Mouse (Mus musculus) spleen, adult 18-20 months (tissue): ENCODE data around the gene Serpine1.
A peak's percentile ranks its signal among the peaks of the same experiment; 100 is the strongest.
"Not testable (repeated sequence)": the region's sequence is repeated elsewhere in the genome, so short reads cannot be mapped to it uniquely, and the experiment has no call there.

Experiments
- DNase-seq, 2 experiments: peaks; one replicate each; pipeline ENCODE4 v3.0.0; 2022; ENCODE audit warnings: mixed read lengths in 2 of 2

Gene Serpine1

GRCm38 (mm10) chr5:137072079-137072960, at the start of gene Serpine1:
Serpine1 (minus strand) TSS chr5:137072268.
- peak in 1 of 2 experiments; percentile 16 for DNase-seq

DNA sequence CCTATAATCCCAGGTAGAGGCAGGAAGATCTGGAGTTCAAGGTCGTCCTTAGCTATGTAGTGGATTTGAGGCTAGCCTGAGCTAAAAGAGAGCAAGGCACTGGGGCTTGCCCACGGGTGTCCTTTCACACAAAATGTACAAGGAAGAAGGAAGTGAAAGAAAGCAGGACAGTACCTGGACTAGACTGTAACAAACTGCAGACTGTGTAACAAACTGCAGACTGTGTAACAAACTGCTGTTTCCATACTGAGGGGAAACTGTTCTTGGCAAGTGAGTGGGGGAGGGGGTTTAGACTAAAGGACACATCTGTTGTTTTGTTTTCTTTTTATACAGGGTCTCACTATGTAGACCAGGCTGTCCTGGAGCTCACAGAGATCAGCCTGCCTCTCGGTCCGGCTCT, 49.2 kb upstream of the Serpine1 start:
- DNase-seq = no peak

DNA sequence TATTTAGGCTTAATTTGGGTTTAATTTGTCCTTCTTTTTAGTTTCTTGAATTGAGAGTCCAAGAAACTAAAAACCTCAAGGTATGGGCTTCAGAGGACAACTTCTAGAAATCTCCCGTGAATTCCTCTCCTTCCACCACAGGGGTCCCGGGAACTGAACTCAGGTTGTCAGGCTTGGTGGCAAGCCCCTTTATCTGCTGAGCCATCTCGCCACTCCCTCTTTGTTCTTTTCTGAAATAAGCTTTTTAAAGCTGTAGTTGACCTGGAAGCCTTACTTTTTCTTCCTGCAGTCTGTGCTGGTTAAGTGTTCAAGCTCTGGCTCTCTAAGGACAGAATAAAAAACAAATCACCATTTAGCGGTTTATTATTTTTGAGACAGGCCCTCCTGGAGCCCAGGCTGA, 46.8 kb upstream of the Serpine1 start:
- no peak for DNase-seq

GRCm38 (mm10) chr5:137117994-137118393, 45.9 kb upstream of the Serpine1 start:
- DNase-seq = not testable (repeated sequence)

DNA sequence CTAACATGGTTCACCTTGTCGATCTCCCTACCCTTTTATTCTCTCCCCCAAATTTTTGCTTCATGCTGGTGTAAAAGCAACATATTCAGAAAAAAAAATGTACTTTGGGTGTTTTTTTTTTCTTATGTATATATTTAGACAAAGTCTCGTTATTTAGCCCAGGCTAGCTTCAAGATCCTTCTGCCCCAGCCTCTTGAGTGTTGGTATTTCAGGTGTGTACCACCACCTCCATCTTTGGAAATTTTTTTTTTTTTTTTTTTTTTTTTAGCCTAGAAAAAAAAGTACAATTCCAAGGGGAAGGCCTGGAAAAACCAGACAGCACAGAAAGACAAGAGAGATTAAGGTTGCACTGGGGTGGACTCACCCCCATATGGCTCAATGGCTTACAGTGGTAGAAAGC, 44.9 kb upstream of the Serpine1 start:
- DNase-seq = no peak

DNA sequence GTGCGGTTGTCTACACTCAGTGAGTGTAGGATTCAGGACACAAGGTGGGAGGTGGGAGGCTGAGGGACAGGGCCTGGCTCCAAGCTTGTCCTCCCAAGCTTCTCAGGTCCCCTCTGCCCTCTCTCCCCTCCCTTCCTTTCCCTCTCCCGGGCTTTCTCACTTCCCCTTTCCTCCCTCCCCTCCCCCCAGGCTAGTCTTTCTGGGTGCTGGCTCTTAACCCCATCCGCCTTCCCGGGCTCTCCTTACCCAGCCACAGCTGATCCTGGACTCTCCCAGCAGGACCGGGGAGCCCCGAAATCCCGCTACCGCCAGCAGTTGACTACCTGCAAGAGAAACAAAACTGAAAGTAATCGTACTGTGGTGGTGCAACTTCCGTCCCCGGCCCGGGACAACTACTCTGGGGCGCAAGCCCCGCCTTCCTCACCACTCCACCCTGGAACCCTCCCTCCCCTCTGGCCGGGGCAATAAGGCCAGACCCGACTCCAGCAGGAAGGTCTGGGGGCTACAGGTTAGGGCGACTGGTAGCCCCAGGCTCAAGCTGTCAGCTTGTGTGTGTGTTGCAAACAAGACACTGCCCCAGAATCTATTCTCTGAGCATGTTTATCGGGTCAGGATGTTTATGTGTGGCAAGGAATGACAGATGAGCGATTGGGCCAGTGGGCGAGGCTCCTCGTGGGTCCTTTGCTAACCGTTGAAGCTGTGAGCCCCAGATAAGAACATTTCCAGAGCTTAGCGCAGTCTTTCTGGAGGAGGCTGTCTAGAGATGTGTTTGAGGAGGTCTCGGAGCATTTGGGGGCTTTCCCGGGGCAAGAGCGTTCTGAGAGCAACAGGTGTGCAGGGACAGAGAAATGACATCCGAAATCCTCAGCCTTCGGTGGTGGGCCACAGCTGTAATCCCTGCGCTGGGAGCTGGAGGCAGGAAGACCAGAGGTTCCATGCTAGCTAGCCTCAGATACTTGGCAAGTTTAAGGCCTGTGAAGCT, 44.1 kb upstream of the Serpine1 start, which contains the start of gene Trim56:
Gene Trim56, minus strand, starts transcription at position 344 of the 982 bp plus-strand sequence.
- peak; percentile 75 to 83 for DNase-seq

DNA sequence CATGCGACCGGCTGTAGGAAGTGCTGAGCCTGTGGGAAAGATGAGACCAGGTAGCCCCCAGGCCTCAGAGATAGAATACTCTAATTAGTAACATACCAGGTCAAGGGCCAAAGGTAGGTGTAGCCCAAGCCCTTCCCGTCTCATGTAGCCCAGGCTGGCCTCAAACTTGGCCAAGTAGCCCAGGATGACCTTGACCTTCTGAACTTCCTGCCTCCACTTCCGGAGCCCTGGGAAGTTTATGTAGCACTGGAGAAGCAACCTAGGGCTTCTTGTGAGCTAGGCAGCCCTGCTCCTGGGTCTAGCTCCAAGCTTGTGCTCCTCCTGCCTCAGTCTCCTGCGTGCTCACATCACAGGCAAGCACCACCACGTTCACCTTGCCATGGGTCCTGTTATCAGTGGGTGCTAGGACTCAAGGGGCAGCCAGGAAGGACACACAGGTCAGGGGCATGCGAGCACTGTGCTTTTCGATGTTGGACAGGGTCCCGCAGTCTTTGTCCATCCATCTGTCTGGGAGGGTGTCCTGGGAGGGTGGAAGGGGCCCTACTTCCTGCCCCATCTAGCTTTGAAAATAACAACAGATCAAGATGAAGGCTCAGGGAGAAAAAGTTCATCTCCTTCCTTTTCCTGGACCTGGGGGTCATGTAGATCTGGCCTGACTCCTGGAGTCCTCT, 43.0 kb upstream of the Serpine1 start:
- no peak for DNase-seq

DNA sequence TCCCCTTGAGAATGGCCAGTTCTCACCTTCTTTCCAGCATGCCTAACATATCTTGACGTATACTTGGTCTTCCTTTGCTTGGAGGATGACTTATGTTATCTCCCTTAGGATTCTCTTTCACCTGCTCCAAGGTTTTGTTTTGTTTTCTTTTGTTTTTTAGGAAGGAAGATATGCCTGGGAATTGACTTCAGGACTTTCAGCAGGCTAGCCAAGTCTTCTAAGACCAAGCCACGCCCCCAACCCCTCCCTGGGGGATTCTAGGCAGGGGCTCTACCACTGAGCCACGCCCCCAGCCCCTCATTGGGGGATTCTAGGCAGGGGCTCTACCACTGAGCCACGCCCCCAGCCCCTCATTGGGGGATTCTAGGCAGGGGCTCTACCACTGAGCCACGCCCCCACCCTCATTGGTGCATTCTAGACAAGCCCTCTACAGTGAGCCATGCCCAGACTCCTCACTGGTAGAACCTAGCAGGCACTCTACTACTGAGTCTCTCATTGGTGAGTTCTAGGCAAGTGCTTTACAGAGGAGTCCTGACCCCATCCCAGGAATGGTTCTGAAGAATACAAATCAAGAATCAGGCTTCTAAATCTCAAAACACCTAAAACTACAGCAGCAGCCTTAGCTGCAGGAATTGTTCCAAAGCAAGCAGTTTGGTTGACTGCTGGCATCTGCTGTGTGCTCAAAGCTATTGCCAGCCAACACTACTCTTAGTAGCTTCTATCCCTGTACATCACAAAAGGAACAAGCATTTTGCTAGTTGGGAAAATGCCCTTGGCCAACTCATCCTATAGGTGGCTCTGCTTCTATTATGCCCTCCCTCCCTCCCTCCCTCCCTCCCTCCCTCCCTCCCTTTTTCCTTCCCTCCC, 39.7 kb upstream of the Serpine1 start:
- no peak for DNase-seq

- no peak for DNase-seq
Observed at GRCm38 (mm10) chr5:137110863-137111262, 38.8 kb upstream of the Serpine1 start.

DNA sequence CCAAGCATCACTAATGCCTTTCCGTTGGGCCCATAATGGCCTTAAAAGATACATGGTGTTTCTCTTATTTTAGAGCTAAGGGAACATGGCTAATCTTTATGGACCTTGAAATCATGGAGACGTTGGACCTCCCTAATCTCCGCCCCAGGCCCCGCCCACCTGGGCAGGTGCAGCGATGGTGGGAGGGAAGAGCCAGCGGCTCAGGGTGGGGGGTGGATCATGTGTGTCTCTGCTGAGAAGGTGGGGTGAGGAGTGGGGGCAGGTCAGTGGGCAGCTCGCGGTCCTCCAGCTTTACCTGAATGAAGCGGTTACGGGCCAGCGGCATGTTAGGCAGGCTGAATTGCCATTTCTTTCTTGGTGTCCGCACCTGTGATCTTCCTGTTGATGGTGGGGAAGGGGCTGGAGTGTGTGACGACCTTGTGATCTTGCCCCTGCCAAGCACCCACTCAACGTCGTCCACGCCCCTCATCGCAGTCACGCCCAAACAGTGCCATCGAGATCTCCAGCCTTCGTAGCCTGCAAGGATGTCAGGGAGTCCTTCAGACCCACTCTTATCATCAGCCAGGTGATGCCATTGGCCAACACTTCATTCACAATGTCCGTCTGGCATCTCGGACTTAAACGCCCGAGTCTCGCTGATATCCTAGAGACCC, 38.0 kb upstream of the Serpine1 start:
- no peak for DNase-seq

DNA sequence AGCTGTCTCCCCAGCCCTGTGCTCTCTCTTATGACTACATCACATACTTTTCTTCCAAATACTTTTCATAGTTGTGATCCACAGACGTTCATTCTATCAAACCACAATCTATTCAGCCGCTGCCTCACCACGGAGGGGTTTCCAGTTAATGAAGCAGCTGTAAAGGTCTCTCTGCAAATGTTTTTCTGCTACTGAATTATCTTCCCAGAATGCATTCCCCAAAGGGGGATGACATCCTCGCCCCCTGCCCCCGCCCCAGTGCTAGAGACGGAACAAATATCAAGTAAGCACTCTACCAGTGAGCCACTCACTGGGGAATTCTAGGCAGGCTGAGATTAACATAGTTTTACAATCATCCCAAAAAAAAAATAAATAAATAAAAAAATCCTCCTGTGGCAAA, 36.0 kb upstream of the Serpine1 start:
- DNase-seq = no peak

DNA sequence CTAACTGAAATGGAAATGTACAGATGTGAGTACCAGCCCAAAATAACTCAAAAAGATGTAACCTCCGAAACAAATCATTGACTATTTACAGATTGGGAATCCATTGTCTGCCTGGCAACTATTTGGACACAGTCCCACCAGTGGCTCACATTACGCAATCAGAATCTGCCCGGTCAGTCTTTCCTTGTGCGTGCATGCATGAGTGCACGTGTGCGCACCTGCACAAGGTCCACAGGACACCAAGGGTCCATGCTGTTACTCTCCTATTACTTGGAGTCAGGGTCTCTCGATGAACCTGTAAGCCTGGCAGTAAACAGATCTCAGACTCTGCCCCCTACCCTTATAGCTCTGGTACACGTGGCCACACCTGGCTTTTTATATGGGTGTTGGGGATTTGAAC, 35.6 kb upstream of the Serpine1 start:
- DNase-seq = no peak

DNA sequence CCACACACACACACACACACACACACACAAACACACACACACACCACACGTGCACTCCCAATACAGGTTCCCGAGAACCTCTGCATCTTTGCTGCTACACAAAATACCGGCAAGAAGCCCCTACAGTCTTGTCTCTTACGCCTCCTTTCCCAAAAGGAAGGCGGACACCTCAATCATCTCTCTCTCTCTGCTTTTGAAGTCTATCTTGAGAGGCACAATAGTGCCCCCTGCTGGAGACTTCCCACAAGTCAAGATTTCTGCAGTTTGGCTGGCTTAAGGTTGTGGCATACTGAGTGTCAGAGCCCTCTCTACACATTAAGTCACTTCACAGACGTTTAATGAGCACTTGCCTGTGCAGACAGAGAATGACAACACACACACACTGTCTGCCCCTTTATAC, 35.0 kb upstream of the Serpine1 start:
- DNase-seq = peak; percentile 39 to 71

GRCm38 (mm10) chr5:137106434-137106833, 34.4 kb upstream of the Serpine1 start:
- DNase-seq = no peak

GRCm38 (mm10) chr5:137103969-137104368, 31.9 kb upstream of the Serpine1 start:
- DNase-seq = no peak

GRCm38 (mm10) chr5:137102575-137103522, 30.8 kb upstream of the Serpine1 start:
- DNase-seq = no peak

GRCm38 (mm10) chr5:137102078-137102477, 30.0 kb upstream of the Serpine1 start:
- DNase-seq = no peak

DNA sequence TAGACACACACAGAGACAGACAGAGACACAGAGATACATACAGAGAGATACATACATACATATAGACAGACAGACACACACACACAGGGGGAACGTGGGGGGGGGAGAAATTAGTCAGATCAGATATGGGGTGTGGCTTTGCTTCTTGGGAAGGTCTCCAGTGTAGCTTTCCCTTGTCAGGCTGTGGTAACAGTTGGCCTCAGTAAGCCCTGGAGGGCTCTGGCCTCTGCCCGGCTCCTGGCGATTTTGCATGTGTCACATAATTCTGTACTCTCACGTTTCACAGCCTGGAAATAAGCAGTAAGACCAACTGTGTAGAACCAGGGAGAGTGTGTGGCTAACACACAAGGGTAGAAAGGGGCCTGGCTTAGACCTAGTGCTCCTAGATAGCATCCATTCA, 28.6 kb upstream of the Serpine1 start:
- DNase-seq = no peak

DNA sequence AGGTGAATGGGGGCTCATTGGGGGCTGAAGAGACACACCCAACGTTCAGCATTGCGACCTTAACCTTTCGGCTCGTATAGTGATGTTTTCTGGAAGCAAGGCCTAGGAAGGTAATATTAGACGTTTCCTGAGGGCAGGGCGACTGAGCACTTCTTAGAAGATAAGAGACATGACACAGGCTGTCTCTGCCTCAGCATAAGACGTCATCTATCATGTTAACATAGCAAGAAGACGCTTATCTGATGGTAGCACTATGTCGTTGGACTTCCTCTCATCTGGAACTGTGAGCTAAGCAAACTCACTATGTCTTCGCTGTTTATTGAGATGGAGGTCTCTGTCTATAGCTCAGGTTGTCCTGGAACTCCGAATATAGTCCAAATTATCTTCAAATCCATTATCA, 26.4 kb upstream of the Serpine1 start:
- no peak for DNase-seq

GRCm38 (mm10) chr5:137096037-137096436, 24.0 kb upstream of the Serpine1 start:
- no peak for DNase-seq
